Mouse (Mus musculus) cortical plate, adult 2 months (tissue): ENCODE measurements around the gene A1cf. TPM values are rescaled to one million over a fixed set of nuclear protein-coding genes. Genes with fewer than 3 reads are reported as not detected.

ENCODE experiments used
- H3K27ac ChIP-seq: fragments of 200-500 bp; 2 replicates; pipeline ENCODE4 v1.5.1; 2012; ENCODE audit warnings: low read length, control low read depth, inconsistent platforms; ENCODE audit not compliant: insufficient read depth
- H3K4me1 ChIP-seq: fragments of 200-500 bp; 2 replicates; pipeline ENCODE4 v1.6.1; 2011; ENCODE audit warnings: low read length; ENCODE audit not compliant: control insufficient read depth, insufficient read depth
- H3K4me3 ChIP-seq: fragments of 200-500 bp; 2 replicates; pipeline ENCODE4 v1.5.1; 2011; ENCODE audit warnings: mild to moderate bottlenecking, low read length, control low read depth; ENCODE audit not compliant: insufficient read depth
- CTCF ChIP-seq: fragments of 200-500 bp; IDR thresholded peaks from 2 replicates; pipeline ENCODE4 v1.5.1; 2011; ENCODE audit warnings: mild to moderate bottlenecking, control low read depth, low read length; ENCODE audit not compliant: insufficient read depth; ENCODE audit errors: extremely low read depth
- POLR2A ChIP-seq: fragments of 200-500 bp; IDR thresholded peaks from 2 replicates; pipeline ENCODE4 v1.6.1; 2011; ENCODE audit warnings: mild to moderate bottlenecking, low read length, control low read depth; ENCODE audit not compliant: insufficient read depth; ENCODE audit errors: extremely low read depth
- polyA plus RNA-seq: library from polyadenylated mRNA; depleted of rRNA; stranded (reverse); fragments of >200 nt; gene quantifications from 2 replicates; pipeline ENCODE4 v1.2.3, GENCODE M21; 2012

Gene A1cf
- polyA plus RNA-seq, 1 experiment = not detected

- Histone ChIP-seq H3K4me1 (no peaks in the 10 kb centered on the region), H3K4me3 (no peak overlapping the region), H3K27ac (no peak overlapping the region)
- TF ChIP-seq CTCF (no peak), POLR2A (no peak)
Observed at GRCm38 (mm10) chr19:31887275-31887674, 18.7 kb downstream of the A1cf start.

GRCm38 (mm10) chr19:31889988-31890387 is 21.4 kb downstream of the A1cf start:
- no peaks in the 10 kb centered on the region for H3K4me1 ChIP-seq

GRCm38 (mm10) chr19:31891001-31891893 is 22.7 kb downstream of the A1cf start:
- H3K4me1 ChIP-seq = no peaks in the 10 kb centered on the region
- H3K27ac ChIP-seq = no peak overlapping the region
- TF ChIP-seq POLR2A = no peak
- no peak for TF ChIP-seq CTCF
- H3K4me3 ChIP-seq = no peak overlapping the region

More at GRCm38 (mm10) chr19:31889988-31890387, 21.4 kb downstream of the A1cf start:
- Histone ChIP-seq H3K4me3 (no peak overlapping the region), H3K27ac (no peak overlapping the region)
- TF ChIP-seq CTCF (no peak), POLR2A (no peak)

- Histone ChIP-seq H3K27ac (no peak overlapping the region), H3K4me1 (no peaks in the 10 kb centered on the region), H3K4me3 (no peak overlapping the region)
- TF ChIP-seq CTCF (no peak), POLR2A (no peak)
Observed at GRCm38 (mm10) chr19:31895971-31896370, 27.4 kb downstream of the A1cf start.

GRCm38 (mm10) chr19:31896711-31897110 is 28.1 kb downstream of the A1cf start:
- Histone ChIP-seq H3K4me1 (no peaks in the 10 kb centered on the region), H3K27ac (no peak overlapping the region), H3K4me3 (no peak overlapping the region)
- no peak for TF ChIP-seq CTCF
- no peak for TF ChIP-seq POLR2A

GRCm38 (mm10) chr19:31905671-31906070 is 37.1 kb downstream of the A1cf start:
- no peak overlapping the region for H3K4me3 ChIP-seq
- TF ChIP-seq POLR2A = no peak
- no peak for TF ChIP-seq CTCF
- H3K27ac ChIP-seq = no peak overlapping the region
- H3K4me1 ChIP-seq = no peaks in the 10 kb centered on the region

GRCm38 (mm10) chr19:31910423-31910822 is 41.9 kb downstream of the A1cf start:
- H3K27ac ChIP-seq = no peak overlapping the region
- TF ChIP-seq POLR2A (no peak), CTCF (no peak)

GRCm38 (mm10) chr19:31913946-31914345 is 45.4 kb downstream of the A1cf start:
- TF ChIP-seq CTCF (no peak), POLR2A (no peak)
- Histone ChIP-seq H3K4me1 (no peaks in the 10 kb centered on the region), H3K4me3 (no peak overlapping the region), H3K27ac (no peak overlapping the region)

More at GRCm38 (mm10) chr19:31910423-31910822, 41.9 kb downstream of the A1cf start:
- Histone ChIP-seq H3K4me3 (no peak overlapping the region), H3K4me1 (no peaks in the 10 kb centered on the region)

- H3K27ac ChIP-seq = no peak overlapping the region
- H3K4me3 ChIP-seq = no peak overlapping the region
- TF ChIP-seq CTCF = no peak
- TF ChIP-seq POLR2A = no peak
- no peaks in the 10 kb centered on the region for H3K4me1 ChIP-seq
Observed at GRCm38 (mm10) chr19:31920357-31920756, 51.8 kb downstream of the A1cf start.

- no peak overlapping the region for H3K27ac ChIP-seq
- H3K4me1 ChIP-seq = no peaks in the 10 kb centered on the region
- TF ChIP-seq POLR2A = no peak
- TF ChIP-seq CTCF = no peak
- no peak overlapping the region for H3K4me3 ChIP-seq
Observed at GRCm38 (mm10) chr19:31921852-31922251, 53.3 kb downstream of the A1cf start.
